Mouse (Mus musculus) hindbrain, embryonic 11.5 days (tissue): ENCODE measurements around the gene Dok4. TPM values are rescaled to one million over a fixed set of nuclear protein-coding genes. Genes with fewer than 3 reads are reported as not detected.
A peak's percentile ranks its signal among the peaks of the same experiment; 100 is the strongest.

Experiments used
- ATAC-seq: fragments of 200-750 bp; cut with Nextera tagmentation; 2 replicates; pipeline ENCODE4 v1.8.0; 2017; ENCODE audit warnings: mild to moderate bottlenecking, moderate TSS enrichment, moderate library complexity; ENCODE audit not compliant: low FRiP score
- DNase-seq: peaks from one replicate; pipeline ENCODE4 v3.0.0-alpha.2; 2015; ENCODE audit warnings: low spot score
- H3K27ac ChIP-seq: fragments of 300-500 bp; sonication (generic); 2 replicates; pipeline ENCODE4 v1.5.1; 2014; ENCODE audit warnings: mild to moderate bottlenecking, low read depth, low read length
- H3K27me3 ChIP-seq: fragments of 300-500 bp; sonication (generic); 2 replicates; pipeline ENCODE4 v1.6.1; 2014; ENCODE audit warnings: mild to moderate bottlenecking, low read length, moderate library complexity, mixed read lengths; ENCODE audit not compliant: control insufficient read depth, insufficient read depth
- H3K36me3 ChIP-seq: fragments of 300-500 bp; sonication (generic); 2 replicates; pipeline ENCODE4 v1.6.1; 2014; ENCODE audit warnings: mild to moderate bottlenecking, low read length, moderate library complexity, mixed read lengths; ENCODE audit not compliant: control insufficient read depth, insufficient read depth
- H3K4me1 ChIP-seq: fragments of 300-500 bp; sonication (generic); replicated peaks from 2 replicates; pipeline ENCODE4 v1.6.1; 2014; ENCODE audit warnings: low read length, mixed read lengths; ENCODE audit not compliant: control insufficient read depth, insufficient read depth
- H3K4me2 ChIP-seq: fragments of 300-500 bp; sonication (generic); replicated peaks from 2 replicates; pipeline ENCODE4 v1.6.1; 2014; ENCODE audit warnings: mild to moderate bottlenecking, low read depth, low read length
- H3K4me3 ChIP-seq: fragments of 300-500 bp; sonication (generic); 2 replicates; pipeline ENCODE4 v1.5.1; 2014; ENCODE audit warnings: low read depth, low read length
- H3K9ac ChIP-seq: fragments of 300-500 bp; sonication (generic); 2 replicates; pipeline ENCODE4 v1.6.1; 2014; ENCODE audit warnings: low read depth, low read length
- H3K9me3 ChIP-seq: fragments of 300-500 bp; sonication (generic); 2 replicates; pipeline ENCODE4 v1.6.1; 2016; ENCODE audit warnings: low read length; ENCODE audit not compliant: control insufficient read depth
- WGBS: fragments of 180-500 bp; shearing (Covaris S2); extraction: QIAGEN DNeasy Blood & Tissue Kit; methylation state at CpG from one replicate; pipeline ENCODE4 v1.1.7; 2014; 5-methylcytosine and 5-hydroxymethylcytosine counted together
- polyA plus RNA-seq: library from polyadenylated mRNA; unstranded; fragments of >200 nt; fragmentation: Nextera tagmentation; extraction: Ambion mirVana; gene quantifications from 2 replicates; pipeline ENCODE4 v1.2.1, GENCODE M21; 2014

The Dok4 gene
- polyA plus RNA-seq, 1 experiment from 2014 or later: 14.7 TPM

GRCm38 (mm10) chr8:94916311-94916959 lies 40.3 kb upstream of the Dok4 start:
- WGBS: 51% methylated on average over 9 of the region's 9 CpGs
- H3K27me3 ChIP-seq: peaks cover 18% of the 10 kb centered on the region
- H3K9me3 ChIP-seq: no peaks in the 10 kb centered on the region
- peak overlapping the region; percentile 70 for H3K4me3 ChIP-seq
- ATAC-seq: no peak
- H3K36me3 ChIP-seq: no peaks in the 10 kb centered on the region
- H3K27ac ChIP-seq: no peak overlapping the region
- peak overlapping the region; percentile 84 for H3K4me2 ChIP-seq
- peak overlapping the region; percentile 58; the same call in 1 of the 2 replicates for H3K9ac ChIP-seq
- no peak for DNase-seq
- peaks cover 7% of the 10 kb centered on the region; the same call in 1 of the 2 replicates for H3K4me1 ChIP-seq

GRCm38 (mm10) chr8:94914701-94915101 lies 38.6 kb upstream of the Dok4 start:
- Histone ChIP-seq H3K27ac (no peak overlapping the region), H3K4me1 (peaks cover 7% of the 10 kb centered on the region; the same call in 1 of the 2 replicates), H3K9ac (no peak overlapping the region), H3K4me2 (no peak overlapping the region), H3K4me3 (no peak overlapping the region), H3K9me3 (no peaks in the 10 kb centered on the region), H3K36me3 (no peaks in the 10 kb centered on the region), H3K27me3 (peaks cover 18% of the 10 kb centered on the region)
- ATAC-seq: no peak
- 76% methylated on average over 3 of the region's 3 CpGs for WGBS
- no peak for DNase-seq

GRCm38 (mm10) chr8:94914256-94914655 lies 38.1 kb upstream of the Dok4 start:
- Histone ChIP-seq H3K9me3 (no peaks in the 10 kb centered on the region), H3K4me2 (no peak overlapping the region), H3K4me1 (peaks cover 7% of the 10 kb centered on the region; the same call in 1 of the 2 replicates), H3K27ac (no peak overlapping the region), H3K27me3 (peaks cover 18% of the 10 kb centered on the region), H3K36me3 (no peaks in the 10 kb centered on the region), H3K4me3 (no peak overlapping the region), H3K9ac (no peak overlapping the region)
- DNase-seq (no peak), ATAC-seq (no peak)
- 88% methylated on average over 6 of the region's 6 CpGs for WGBS

- Histone ChIP-seq H3K4me2 (peak overlapping the region; percentile 90), H3K36me3 (no peaks in the 10 kb centered on the region), H3K27ac (no peak overlapping the region), H3K4me1 (peaks cover 7% of the 10 kb centered on the region; the same call in 1 of the 2 replicates), H3K9ac (peak overlapping the region; percentile 54), H3K4me3 (peak overlapping the region; percentile 44), H3K27me3 (peaks cover 18% of the 10 kb centered on the region), H3K9me3 (no peaks in the 10 kb centered on the region)
- ATAC-seq: peak; percentile 69
- peak; percentile 83 for DNase-seq
- WGBS: 3% methylated on average over 72 of the region's 77 CpGs
These were observed 37.0 kb upstream of the Dok4 start for GRCm38 (mm10) chr8:94913061-94913660.

GRCm38 (mm10) chr8:94908847-94909246 lies 32.7 kb upstream of the Dok4 start:
- H3K36me3 ChIP-seq: no peaks in the 10 kb centered on the region
- no peak overlapping the region for H3K9ac ChIP-seq
- peaks cover 14% of the 10 kb centered on the region for H3K27me3 ChIP-seq
- no peak overlapping the region for H3K27ac ChIP-seq
- WGBS: 15% methylated on average over 4 of the region's 4 CpGs
- H3K4me3 ChIP-seq: no peak overlapping the region
- ATAC-seq (no peak), DNase-seq (peak; percentile 90)
- no peak overlapping the region for H3K4me2 ChIP-seq
- H3K9me3 ChIP-seq: no peaks in the 10 kb centered on the region
- H3K4me1 ChIP-seq: 0 out of 2 replicates have a peak, but pooled peaks cover 5% of the 10 kb centered on the region

- Histone ChIP-seq H3K27ac (no peak overlapping the region), H3K27me3 (peaks cover 4% of the 10 kb centered on the region), H3K4me3 (no peak overlapping the region), H3K36me3 (no peaks in the 10 kb centered on the region), H3K9ac (no peak overlapping the region), H3K4me1 (no peaks in the 10 kb centered on the region), H3K9me3 (no peaks in the 10 kb centered on the region), H3K4me2 (no peak overlapping the region)
- DNase-seq: no peak
- ATAC-seq: no peak; the same call in 1 of the 2 replicates
- WGBS: 91% methylated on average over 18 of the region's 18 CpGs
These were observed 31.6 kb upstream of the Dok4 start for GRCm38 (mm10) chr8:94907591-94908300.

- no peak for ATAC-seq
- no peak for DNase-seq
- 89% methylated on average over 12 of the region's 12 CpGs for WGBS
These were observed 28.5 kb upstream of the Dok4 start for GRCm38 (mm10) chr8:94904450-94905175.

GRCm38 (mm10) chr8:94903709-94904108 lies 27.6 kb upstream of the Dok4 start:
- ATAC-seq: 0 out of 2 replicates have a peak, but pooled peaks have one; percentile 15
- no peaks in the 10 kb centered on the region for H3K4me1 ChIP-seq
- WGBS: 63% methylated on average over 12 of the region's 12 CpGs
- no peak overlapping the region for H3K4me2 ChIP-seq
- H3K36me3 ChIP-seq: no peaks in the 10 kb centered on the region
- H3K4me3 ChIP-seq: no peak overlapping the region
- H3K27me3 ChIP-seq: no peaks in the 10 kb centered on the region; the same call in 1 of the 2 replicates
- H3K9me3 ChIP-seq: no peaks in the 10 kb centered on the region
- no peak overlapping the region for H3K27ac ChIP-seq
- H3K9ac ChIP-seq: no peak overlapping the region
- DNase-seq: no peak

More at GRCm38 (mm10) chr8:94904450-94905175, 28.5 kb upstream of the Dok4 start:
- no peaks in the 10 kb centered on the region for H3K36me3 ChIP-seq
- H3K27me3 ChIP-seq: no peaks in the 10 kb centered on the region; the same call in 1 of the 2 replicates
- no peak overlapping the region for H3K4me3 ChIP-seq
- no peak overlapping the region for H3K4me2 ChIP-seq
- H3K27ac ChIP-seq: no peak overlapping the region
- no peaks in the 10 kb centered on the region for H3K4me1 ChIP-seq
- H3K9ac ChIP-seq: no peak overlapping the region
- H3K9me3 ChIP-seq: no peaks in the 10 kb centered on the region
